Mouse (Mus musculus): ENCODE measurements around the gene Cdh4. TPM values are rescaled to one million over a fixed set of nuclear protein-coding genes. Genes with fewer than 3 reads are reported as not detected.

Cdh4 gene
- polyA plus RNA-seq, 1 experiment from 2014 or later: 8.5 TPM

DNA sequence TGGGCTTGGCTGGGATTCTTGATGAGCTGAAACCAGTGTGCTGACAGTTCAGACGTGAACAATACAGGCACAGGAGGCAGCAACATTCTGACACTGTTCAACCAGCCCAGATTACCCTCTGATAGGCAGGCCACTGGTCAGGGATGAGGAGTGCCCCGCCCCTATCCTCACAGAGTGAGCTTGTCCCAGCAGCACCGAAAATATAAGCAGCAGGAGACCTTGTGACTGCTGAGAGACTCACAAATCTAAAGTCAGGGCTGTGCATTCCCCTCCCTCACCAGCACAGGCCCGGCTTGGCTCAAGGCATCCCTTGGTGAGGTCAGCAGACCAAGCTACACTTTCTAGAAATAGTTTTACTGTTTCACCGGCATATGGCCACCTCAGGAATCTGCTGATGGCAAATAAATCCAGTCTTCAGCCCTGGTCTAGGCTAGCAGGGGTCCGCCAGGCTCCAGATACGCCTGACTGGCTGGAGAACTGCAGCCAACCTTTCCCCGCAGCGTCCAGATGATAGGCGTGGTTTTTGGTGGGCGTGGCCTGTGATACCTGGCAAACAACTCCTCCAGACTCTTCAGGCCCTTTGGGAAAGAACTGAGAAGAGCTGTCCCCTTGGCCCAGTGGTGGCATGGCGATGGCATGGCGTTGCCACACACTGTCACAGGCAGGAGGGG lies 332.3 kb downstream of the Cdh4 start:
- H3K9me3 ChIP-seq (ENCODE audit: control insufficient read depth, low read length): no peaks in the 10 kb centered on the region
- H3K27me3 ChIP-seq (ENCODE audit: control insufficient read depth, insufficient read depth, low read length): no peaks in the 10 kb centered on the region
- DNase-seq (ENCODE audit: low spot score, missing footprints): peak; percentile 85
- H3K9ac ChIP-seq (ENCODE audit: low read length): no peak overlapping the region
- H3K4me1 ChIP-seq (ENCODE audit: control insufficient read depth, insufficient read depth, low read length): peaks cover 11% of the 10 kb centered on the region
- 9% methylated on average over 13 of the region's 13 CpGs for WGBS
- no peaks in the 10 kb centered on the region for H3K36me3 ChIP-seq (ENCODE audit: control insufficient read depth, insufficient read depth, low read length)
- peak; percentile 72 for ATAC-seq (ENCODE audit: low FRiP score)
- H3K4me2 ChIP-seq: no peak overlapping the region
- no peak overlapping the region for H3K4me3 ChIP-seq (ENCODE audit: low read depth, low read length)
- H3K27ac ChIP-seq (ENCODE audit: low read depth, low read length): no peak overlapping the region

DNA sequence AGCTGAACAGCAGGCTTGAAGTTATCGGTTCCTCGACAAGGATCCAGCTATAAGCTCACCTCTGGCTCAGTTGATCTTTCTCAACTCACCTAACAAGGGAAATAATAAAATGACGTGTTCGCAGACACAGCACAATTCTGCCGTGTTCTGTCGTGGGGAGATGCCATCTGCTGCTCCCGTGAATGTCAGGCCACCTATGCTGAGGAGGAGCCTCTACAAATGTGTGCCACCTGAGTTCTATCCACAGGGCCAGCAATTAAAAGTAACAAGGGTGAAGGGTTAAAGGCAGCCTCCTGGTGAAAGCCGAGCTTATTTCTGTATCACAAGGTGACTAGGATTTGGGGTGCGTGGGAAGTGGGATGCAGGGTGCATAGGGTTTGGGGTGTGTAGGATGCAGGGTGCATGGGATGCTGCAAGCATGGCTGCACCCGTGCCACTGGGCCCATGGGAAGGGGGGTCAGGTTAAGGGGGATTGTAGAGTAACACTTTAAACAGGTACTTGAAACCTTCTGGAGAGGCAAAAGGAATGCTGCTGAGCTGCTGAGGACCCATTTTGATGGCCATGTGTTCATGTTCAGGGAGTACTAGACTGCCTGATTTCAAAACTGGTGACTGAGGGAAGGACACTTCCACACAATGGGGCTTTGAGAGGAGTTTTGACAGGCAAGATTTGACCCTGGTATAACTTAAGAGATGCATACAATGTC lies 333.9 kb downstream of the Cdh4 start:
- no peaks in the 10 kb centered on the region for H3K9me3 ChIP-seq (ENCODE audit: control insufficient read depth, low read length)
- no peaks in the 10 kb centered on the region for H3K36me3 ChIP-seq (ENCODE audit: control insufficient read depth, insufficient read depth, low read length)
- ATAC-seq (ENCODE audit: low FRiP score) (no peak), DNase-seq (ENCODE audit: low spot score, missing footprints) (no peak)
- H3K9ac ChIP-seq (ENCODE audit: low read length): no peak overlapping the region
- no peak overlapping the region for H3K4me3 ChIP-seq (ENCODE audit: low read depth, low read length)
- H3K4me2 ChIP-seq: no peak overlapping the region
- peaks cover 11% of the 10 kb centered on the region for H3K4me1 ChIP-seq (ENCODE audit: control insufficient read depth, insufficient read depth, low read length)
- H3K27ac ChIP-seq (ENCODE audit: low read depth, low read length): no peak overlapping the region
- H3K27me3 ChIP-seq (ENCODE audit: control insufficient read depth, insufficient read depth, low read length): no peaks in the 10 kb centered on the region
- 93% methylated on average over 10 of the region's 10 CpGs for WGBS

DNA sequence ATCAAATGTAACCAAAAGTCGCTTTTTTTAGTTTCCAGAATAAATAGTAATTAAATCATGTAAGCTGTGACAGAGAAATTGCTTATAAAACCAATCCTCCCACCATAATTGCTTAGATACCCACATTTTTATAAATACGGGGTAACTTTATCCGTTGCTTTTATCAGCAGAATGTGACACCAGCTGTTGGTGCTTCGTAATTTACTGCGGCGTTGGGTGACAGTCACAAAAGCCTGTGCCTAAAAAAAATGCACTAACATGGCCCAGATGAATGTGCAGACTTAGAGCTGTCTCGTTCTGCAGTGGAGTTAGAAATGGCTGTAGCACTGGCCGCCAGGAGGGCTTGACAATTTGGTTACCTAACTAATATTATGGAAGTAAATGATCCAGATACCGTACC lies 337.0 kb downstream of the Cdh4 start:
- Histone ChIP-seq H3K9me3 (ENCODE audit: control insufficient read depth, low read length) (no peaks in the 10 kb centered on the region), H3K4me1 (ENCODE audit: control insufficient read depth, insufficient read depth, low read length) (peaks cover 7% of the 10 kb centered on the region), H3K36me3 (ENCODE audit: control insufficient read depth, insufficient read depth, low read length) (no peaks in the 10 kb centered on the region), H3K27me3 (ENCODE audit: control insufficient read depth, insufficient read depth, low read length) (no peaks in the 10 kb centered on the region), H3K27ac (ENCODE audit: low read depth, low read length) (no peak overlapping the region), H3K4me3 (ENCODE audit: low read depth, low read length) (no peak overlapping the region), H3K9ac (ENCODE audit: low read length) (no peak overlapping the region), H3K4me2 (no peak overlapping the region)
- DNase-seq (ENCODE audit: low spot score, missing footprints) (no peak), ATAC-seq (ENCODE audit: low FRiP score) (no peak)
- 88% methylated on average over 9 of the region's 9 CpGs for WGBS

DNA sequence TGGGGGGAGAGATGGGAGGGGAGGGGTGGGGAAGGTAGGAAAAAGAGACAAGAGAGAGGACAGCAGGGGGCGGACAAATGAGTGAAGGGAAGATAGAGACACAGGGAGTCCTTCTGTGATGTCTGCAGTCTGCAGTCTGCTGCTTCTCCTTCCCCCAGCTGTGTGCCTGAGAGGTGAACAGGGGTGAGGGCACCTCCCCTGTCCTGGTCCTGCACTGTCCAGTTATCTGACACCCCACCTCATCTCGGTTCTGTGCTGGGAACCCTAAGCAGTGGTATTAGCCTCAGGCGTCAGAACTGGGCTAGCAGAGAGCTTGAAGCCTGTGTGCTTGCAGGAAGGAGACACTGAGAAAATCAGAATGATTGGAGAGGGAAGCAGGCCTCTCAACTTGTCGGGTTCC lies 338.7 kb downstream of the Cdh4 start:
- H3K4me2 ChIP-seq: no peak overlapping the region
- ATAC-seq (ENCODE audit: low FRiP score) (no peak), DNase-seq (ENCODE audit: low spot score, missing footprints) (no peak)
- H3K9me3 ChIP-seq (ENCODE audit: control insufficient read depth, low read length): no peaks in the 10 kb centered on the region
- H3K4me3 ChIP-seq (ENCODE audit: low read depth, low read length): no peak overlapping the region
- H3K36me3 ChIP-seq (ENCODE audit: control insufficient read depth, insufficient read depth, low read length): no peaks in the 10 kb centered on the region
- no peaks in the 10 kb centered on the region for H3K27me3 ChIP-seq (ENCODE audit: control insufficient read depth, insufficient read depth, low read length)
- H3K27ac ChIP-seq (ENCODE audit: low read depth, low read length): no peak overlapping the region
- 45% methylated on average over 4 of the region's 4 CpGs for WGBS
- no peaks in the 10 kb centered on the region for H3K4me1 ChIP-seq (ENCODE audit: control insufficient read depth, insufficient read depth, low read length)
- H3K9ac ChIP-seq (ENCODE audit: low read length): no peak overlapping the region

DNA sequence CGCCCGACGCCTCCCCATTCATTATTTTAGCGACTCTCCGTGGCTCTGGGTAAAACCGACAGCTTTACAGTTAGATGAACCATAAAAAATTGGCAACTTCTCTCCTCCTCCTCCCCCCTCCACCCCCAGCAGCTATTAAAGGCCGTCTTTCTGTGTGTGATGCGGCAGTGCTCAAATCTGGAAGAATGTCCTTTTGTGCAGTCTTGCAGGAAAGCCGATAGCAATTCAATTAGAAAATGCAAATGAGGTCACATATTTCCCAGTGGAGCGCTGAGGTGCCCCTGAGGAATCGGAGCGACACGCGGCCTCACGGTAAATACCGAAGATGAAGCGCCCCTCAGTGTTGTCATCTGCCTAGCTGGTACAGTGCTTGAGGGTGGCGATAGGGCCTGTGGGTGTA lies 345.0 kb downstream of the Cdh4 start:
- Histone ChIP-seq H3K27me3 (ENCODE audit: control insufficient read depth, insufficient read depth, low read length) (no peaks in the 10 kb centered on the region; the same call in 1 of the 2 replicates), H3K4me3 (ENCODE audit: low read depth, low read length) (no peak overlapping the region), H3K27ac (ENCODE audit: low read depth, low read length) (no peak overlapping the region; the same call in 1 of the 2 replicates), H3K4me2 (peak overlapping the region; percentile 8; the same call in 1 of the 2 replicates), H3K4me1 (ENCODE audit: control insufficient read depth, insufficient read depth, low read length) (peaks cover 11% of the 10 kb centered on the region), H3K36me3 (ENCODE audit: control insufficient read depth, insufficient read depth, low read length) (no peaks in the 10 kb centered on the region), H3K9ac (ENCODE audit: low read length) (no peak overlapping the region), H3K9me3 (ENCODE audit: control insufficient read depth, low read length) (no peaks in the 10 kb centered on the region)
- 42% methylated on average over 18 of the region's 18 CpGs for WGBS
- DNase-seq (ENCODE audit: low spot score, missing footprints) (no peak), ATAC-seq (ENCODE audit: low FRiP score) (peak; percentile 68)

DNA sequence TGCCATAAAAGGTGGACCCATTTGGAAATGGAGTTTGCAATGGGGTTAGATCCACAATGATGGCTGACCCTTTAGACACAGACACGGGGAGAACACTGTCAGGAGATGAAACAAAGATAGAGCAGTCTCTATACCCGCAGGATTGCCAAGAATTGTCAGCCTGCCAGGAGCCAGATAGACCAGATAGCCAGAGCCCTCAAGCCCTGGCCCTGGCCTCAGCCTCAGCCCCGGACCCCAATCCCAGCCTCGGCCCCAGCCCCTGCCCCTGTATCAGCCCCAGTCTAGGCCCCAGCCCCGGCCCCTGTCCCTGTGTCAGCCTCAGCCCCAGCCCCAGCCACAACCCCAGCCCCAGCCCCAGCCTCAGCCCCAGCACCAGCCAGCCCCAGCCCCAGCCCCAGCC lies 345.6 kb downstream of the Cdh4 start:
- H3K9me3 ChIP-seq (ENCODE audit: control insufficient read depth, low read length): no peaks in the 10 kb centered on the region
- H3K9ac ChIP-seq (ENCODE audit: low read length): no peak overlapping the region
- no peaks in the 10 kb centered on the region for H3K36me3 ChIP-seq (ENCODE audit: control insufficient read depth, insufficient read depth, low read length)
- H3K4me3 ChIP-seq (ENCODE audit: low read depth, low read length): no peak overlapping the region
- H3K4me1 ChIP-seq (ENCODE audit: control insufficient read depth, insufficient read depth, low read length): peaks cover 17% of the 10 kb centered on the region
- 68% methylated on average over 4 of the region's 5 CpGs for WGBS
- ATAC-seq (ENCODE audit: low FRiP score) (peak; percentile 26; the same call in 1 of the 2 replicates), DNase-seq (ENCODE audit: low spot score, missing footprints) (no peak)
- no peak overlapping the region for H3K4me2 ChIP-seq
- no peaks in the 10 kb centered on the region; the same call in 1 of the 2 replicates for H3K27me3 ChIP-seq (ENCODE audit: control insufficient read depth, insufficient read depth, low read length)
- no peak overlapping the region; the same call in 1 of the 2 replicates for H3K27ac ChIP-seq (ENCODE audit: low read depth, low read length)

DNA sequence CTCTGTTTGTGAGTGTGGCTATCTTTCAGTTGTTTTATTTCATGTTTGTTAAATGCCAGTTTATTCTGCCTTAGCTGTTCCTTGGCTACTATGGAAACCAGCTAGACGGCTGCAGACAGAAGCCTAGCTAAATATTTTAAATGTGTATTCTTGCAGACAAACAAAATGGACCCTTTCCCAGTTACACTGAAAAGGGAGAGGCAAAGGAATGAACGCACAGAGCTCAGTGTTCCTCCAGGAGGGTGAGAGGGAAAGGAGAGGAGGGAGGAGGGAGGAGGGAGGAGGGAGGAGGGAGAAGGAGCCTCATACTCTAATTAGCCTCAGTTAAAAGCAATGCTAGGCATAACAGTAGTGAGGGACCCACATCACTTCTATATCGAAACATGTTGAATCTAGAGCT lies 348.5 kb downstream of the Cdh4 start:
- H3K4me1 ChIP-seq (ENCODE audit: control insufficient read depth, insufficient read depth, low read length): peaks cover 20% of the 10 kb centered on the region
- WGBS: 87% methylated on average over 3 of the region's 3 CpGs

DNA sequence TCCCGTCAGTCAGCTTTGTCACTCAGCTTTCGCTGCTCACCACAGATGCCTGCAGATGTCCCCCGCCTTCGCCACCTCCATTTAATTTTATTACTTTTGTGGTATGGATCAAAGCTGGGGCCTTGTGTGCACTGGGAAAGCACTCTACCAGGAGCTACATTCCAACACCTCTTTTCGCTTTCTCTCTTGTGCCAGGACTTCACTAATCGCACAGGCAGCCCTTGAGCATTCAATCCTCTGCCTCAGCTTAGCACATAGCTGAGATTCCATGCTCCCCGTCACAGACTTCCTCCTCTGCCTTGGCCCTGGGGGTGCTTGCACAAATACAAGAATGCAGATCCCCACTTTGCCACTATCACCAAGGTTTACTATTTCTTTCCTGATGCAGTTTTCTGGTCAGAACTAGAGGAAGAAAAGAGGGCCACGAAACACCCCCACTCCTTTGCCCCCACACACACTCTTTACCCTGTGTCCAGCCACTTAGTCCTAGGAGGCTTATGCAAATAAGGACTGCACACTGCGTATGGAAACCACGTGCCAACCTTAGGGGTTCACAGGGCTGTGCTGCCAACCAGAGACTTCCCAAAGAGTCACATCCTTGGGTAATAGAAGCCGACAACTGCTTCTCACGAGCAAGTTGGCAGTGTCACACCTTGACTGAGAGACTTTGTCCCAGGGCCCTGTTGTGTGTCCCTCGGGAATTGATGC lies 350.3 kb downstream of the Cdh4 start:
- Histone ChIP-seq H3K27ac (ENCODE audit: low read depth, low read length) (no peak overlapping the region; the same call in 1 of the 2 replicates), H3K4me1 (ENCODE audit: control insufficient read depth, insufficient read depth, low read length) (peaks cover 14% of the 10 kb centered on the region), H3K4me3 (ENCODE audit: low read depth, low read length) (no peak overlapping the region), H3K36me3 (ENCODE audit: control insufficient read depth, insufficient read depth, low read length) (no peaks in the 10 kb centered on the region), H3K4me2 (no peak overlapping the region), H3K9me3 (ENCODE audit: control insufficient read depth, low read length) (no peaks in the 10 kb centered on the region), H3K9ac (ENCODE audit: low read length) (no peak overlapping the region), H3K27me3 (ENCODE audit: control insufficient read depth, insufficient read depth, low read length) (no peaks in the 10 kb centered on the region; the same call in 1 of the 2 replicates)
- DNase-seq (ENCODE audit: low spot score, missing footprints) (peak; percentile 90), ATAC-seq (ENCODE audit: low FRiP score) (peak; percentile 75)
- 24% methylated on average over 13 of the region's 13 CpGs for WGBS

More for the DNA sequence above, 348.5 kb downstream of the Cdh4 start:
- H3K9me3 ChIP-seq (ENCODE audit: control insufficient read depth, low read length): no peaks in the 10 kb centered on the region
- H3K4me3 ChIP-seq (ENCODE audit: low read depth, low read length): no peak overlapping the region
- H3K9ac ChIP-seq (ENCODE audit: low read length): no peak overlapping the region
- ATAC-seq (ENCODE audit: low FRiP score) (no peak), DNase-seq (ENCODE audit: low spot score, missing footprints) (no peak)
- H3K27me3 ChIP-seq (ENCODE audit: control insufficient read depth, insufficient read depth, low read length): no peaks in the 10 kb centered on the region; the same call in 1 of the 2 replicates
- H3K36me3 ChIP-seq (ENCODE audit: control insufficient read depth, insufficient read depth, low read length): no peaks in the 10 kb centered on the region
- no peak overlapping the region for H3K4me2 ChIP-seq
- no peak overlapping the region for H3K27ac ChIP-seq (ENCODE audit: low read depth, low read length)

DNA sequence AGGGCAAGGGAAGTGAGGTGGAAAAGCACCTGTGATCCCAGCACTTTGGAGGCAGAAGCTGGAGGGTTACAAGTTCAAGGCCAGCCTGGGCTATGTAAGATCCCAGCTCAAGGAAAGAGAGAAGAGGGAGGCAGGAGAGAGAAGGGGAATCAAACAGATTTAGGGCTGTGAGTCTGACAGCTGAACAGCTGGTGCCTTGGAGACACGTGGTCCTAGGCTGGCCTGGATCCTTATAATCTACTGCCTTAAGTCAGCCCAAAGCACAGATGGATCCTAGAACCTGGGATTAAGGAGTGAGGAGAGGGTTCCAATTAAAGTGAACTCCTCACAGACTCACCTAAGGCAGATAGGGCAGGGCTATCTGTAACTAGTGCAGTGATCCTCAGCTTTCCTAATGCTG lies 352.1 kb downstream of the Cdh4 start:
- H3K4me2 ChIP-seq: no peak overlapping the region
- ATAC-seq (ENCODE audit: low FRiP score): no peak
- H3K9me3 ChIP-seq (ENCODE audit: control insufficient read depth, low read length): no peaks in the 10 kb centered on the region
- no peak for DNase-seq (ENCODE audit: low spot score, missing footprints)
- H3K4me3 ChIP-seq (ENCODE audit: low read depth, low read length): no peak overlapping the region
- H3K27me3 ChIP-seq (ENCODE audit: control insufficient read depth, insufficient read depth, low read length): no peaks in the 10 kb centered on the region; the same call in 1 of the 2 replicates
- whole genome bisulfite sequencing: 46% methylated on average over 1 of the region's 1 CpGs
- no peak overlapping the region for H3K27ac ChIP-seq (ENCODE audit: low read depth, low read length)
- H3K36me3 ChIP-seq (ENCODE audit: control insufficient read depth, insufficient read depth, low read length): no peaks in the 10 kb centered on the region
- H3K4me1 ChIP-seq (ENCODE audit: control insufficient read depth, insufficient read depth, low read length): peaks cover 14% of the 10 kb centered on the region
- H3K9ac ChIP-seq (ENCODE audit: low read length): no peak overlapping the region
